Mouse (Mus musculus) embryonic facial prominence, embryonic 14.5 days (tissue): ENCODE measurements around the gene Ankrd35. TPM values are rescaled to one million over a fixed set of nuclear protein-coding genes. Genes with fewer than 3 reads are reported as not detected.
A peak's percentile ranks its signal among the peaks of the same experiment; 100 is the strongest.

Source experiments
- ATAC-seq: fragments of 200-750 bp; cut with Nextera tagmentation; 2 replicates; pipeline ENCODE4 v1.8.0; 2017; ENCODE audit warnings: low read depth, moderate number of reproducible peaks, moderate TSS enrichment
- DNase-seq: peaks from one replicate; pipeline ENCODE4 v3.0.0-alpha.2; 2015; ENCODE audit warnings: low spot score
- H3K27ac ChIP-seq: fragments of 300-500 bp; sonication (generic); replicated peaks from 2 replicates; pipeline ENCODE4 v1.5.1; 2014; ENCODE audit warnings: low read depth, mild to moderate bottlenecking, low read length, moderate library complexity
- H3K27me3 ChIP-seq: fragments of 300-500 bp; sonication (generic); replicated peaks from 2 replicates; pipeline ENCODE4 v1.6.1; 2014; ENCODE audit warnings: low read length; ENCODE audit not compliant: control insufficient read depth, insufficient read depth
- H3K36me3 ChIP-seq: fragments of 300-500 bp; sonication (generic); 2 replicates; pipeline ENCODE4 v1.6.1; 2014; ENCODE audit warnings: low read length, mixed read lengths; ENCODE audit not compliant: control insufficient read depth, insufficient read depth
- H3K4me1 ChIP-seq: fragments of 300-500 bp; sonication (generic); 2 replicates; pipeline ENCODE4 v1.6.1; 2014; ENCODE audit warnings: antibody characterized with exemption, low read length; ENCODE audit not compliant: control insufficient read depth, insufficient read depth
- H3K4me2 ChIP-seq: fragments of 300-500 bp; sonication (generic); 2 replicates; pipeline ENCODE4 v1.6.1; 2014; ENCODE audit warnings: low read depth, mild to moderate bottlenecking, low read length, moderate library complexity, mixed read lengths
- H3K4me3 ChIP-seq: fragments of 300-500 bp; sonication (generic); 2 replicates; pipeline ENCODE4 v1.5.1; 2014; ENCODE audit warnings: low read depth, mild to moderate bottlenecking, low read length
- H3K9ac ChIP-seq: fragments of 300-500 bp; sonication (generic); 2 replicates; pipeline ENCODE4 v1.6.1; 2014; ENCODE audit warnings: low read depth, mild to moderate bottlenecking, low read length, moderate library complexity, mixed read lengths
- H3K9me3 ChIP-seq: fragments of 300-500 bp; sonication (generic); 2 replicates; pipeline ENCODE4 v1.6.1; 2016; ENCODE audit warnings: low read length; ENCODE audit not compliant: control insufficient read depth
- WGBS: fragments of 180-500 bp; shearing (Covaris S2); extraction: QIAGEN DNeasy Blood & Tissue Kit; methylation state at CpG from one replicate; pipeline ENCODE4 v1.1.7; 2014; 5-methylcytosine and 5-hydroxymethylcytosine counted together
- polyA plus RNA-seq: library from polyadenylated mRNA; unstranded; fragments of >200 nt; fragmentation: Nextera tagmentation; extraction: Ambion mirVana; gene quantifications from 2 replicates; pipeline ENCODE4 v1.2.1, GENCODE M21; 2014

Ankrd35 gene
- polyA plus RNA-seq, 1 experiment from 2014 or later = 3.6 TPM

GRCm38 (mm10) chr3:96667316-96667715 is 2.6 kb upstream of the Ankrd35 start:
- Histone ChIP-seq H3K4me3 (no peak overlapping the region), H3K9me3 (no peaks in the 10 kb centered on the region), H3K36me3 (no peaks in the 10 kb centered on the region), H3K9ac (no peak overlapping the region), H3K27ac (no peak overlapping the region), H3K27me3 (no peaks in the 10 kb centered on the region), H3K4me2 (no peak overlapping the region), H3K4me1 (0 out of 2 replicates have a peak, but pooled peaks cover 9% of the 10 kb centered on the region)
- DNase-seq (no peak), ATAC-seq (no peak)
- WGBS = 34% methylated on average over 1 of the region's 1 CpGs

GRCm38 (mm10) chr3:96668424-96669067 is 1.4 kb upstream of the Ankrd35 start:
- H3K9ac ChIP-seq = no peak overlapping the region
- DNase-seq (no peak), ATAC-seq (no peak)
- H3K27me3 ChIP-seq = no peaks in the 10 kb centered on the region
- no peak overlapping the region for H3K4me2 ChIP-seq
- no peak overlapping the region for H3K27ac ChIP-seq
- no peaks in the 10 kb centered on the region for H3K36me3 ChIP-seq
- H3K4me3 ChIP-seq = no peak overlapping the region
- 93% methylated on average over 5 of the region's 5 CpGs for WGBS
- H3K9me3 ChIP-seq = no peaks in the 10 kb centered on the region
- H3K4me1 ChIP-seq = 0 out of 2 replicates have a peak, but pooled peaks cover 6% of the 10 kb centered on the region

- peaks cover 9% of the 10 kb centered on the region for H3K4me1 ChIP-seq
- ATAC-seq (no peak), DNase-seq (no peak)
- no peak overlapping the region for H3K4me2 ChIP-seq
- H3K9ac ChIP-seq = no peak overlapping the region
- H3K27ac ChIP-seq = no peak overlapping the region
- H3K36me3 ChIP-seq = no peaks in the 10 kb centered on the region
- no peaks in the 10 kb centered on the region for H3K27me3 ChIP-seq
- H3K4me3 ChIP-seq = no peak overlapping the region
- no peaks in the 10 kb centered on the region for H3K9me3 ChIP-seq
- WGBS = 95% methylated on average over 5 of the region's 5 CpGs
Measured at GRCm38 (mm10) chr3:96671519-96671918, 1.6 kb downstream of the Ankrd35 start.

- Histone ChIP-seq H3K36me3 (no peaks in the 10 kb centered on the region), H3K9ac (no peak overlapping the region), H3K27ac (no peak overlapping the region), H3K4me2 (no peak overlapping the region), H3K27me3 (no peaks in the 10 kb centered on the region), H3K4me3 (no peak overlapping the region), H3K9me3 (no peaks in the 10 kb centered on the region), H3K4me1 (peaks cover 9% of the 10 kb centered on the region)
- ATAC-seq (no peak), DNase-seq (no peak)
- 57% methylated on average over 4 of the region's 4 CpGs for WGBS
Measured at GRCm38 (mm10) chr3:96673514-96673913, 3.6 kb downstream of the Ankrd35 start.

- Histone ChIP-seq H3K9ac (no peak overlapping the region), H3K27me3 (no peaks in the 10 kb centered on the region), H3K4me3 (no peak overlapping the region), H3K9me3 (no peaks in the 10 kb centered on the region), H3K4me1 (peaks cover 9% of the 10 kb centered on the region), H3K36me3 (no peaks in the 10 kb centered on the region), H3K4me2 (peak overlapping the region; percentile 25; the same call in 1 of the 2 replicates), H3K27ac (peak overlapping the region; percentile 50)
- 10% methylated on average over 8 of the region's 8 CpGs for WGBS
- DNase-seq = peak; percentile 67
- ATAC-seq = no peak
Measured at GRCm38 (mm10) chr3:96674442-96674841, 4.5 kb downstream of the Ankrd35 start.

- Histone ChIP-seq H3K4me2 (no peak overlapping the region), H3K4me1 (peaks cover 9% of the 10 kb centered on the region), H3K27ac (no peak overlapping the region), H3K27me3 (no peaks in the 10 kb centered on the region), H3K4me3 (no peak overlapping the region), H3K9me3 (no peaks in the 10 kb centered on the region), H3K36me3 (no peaks in the 10 kb centered on the region), H3K9ac (no peak overlapping the region)
- ATAC-seq (no peak), DNase-seq (no peak)
- whole genome bisulfite sequencing = 88% methylated on average over 3 of the region's 3 CpGs
Measured at GRCm38 (mm10) chr3:96675171-96675570, 5.2 kb downstream of the Ankrd35 start.

- Histone ChIP-seq H3K9me3 (no peaks in the 10 kb centered on the region), H3K4me1 (peaks cover 9% of the 10 kb centered on the region), H3K36me3 (no peaks in the 10 kb centered on the region), H3K4me2 (no peak overlapping the region), H3K4me3 (no peak overlapping the region), H3K9ac (no peak overlapping the region), H3K27ac (no peak overlapping the region), H3K27me3 (no peaks in the 10 kb centered on the region)
- DNase-seq (peak; percentile 36), ATAC-seq (peak; percentile 39; the same call in 1 of the 2 replicates)
- 47% methylated on average over 3 of the region's 3 CpGs for WGBS
Measured at GRCm38 (mm10) chr3:96675690-96676089, 5.8 kb downstream of the Ankrd35 start.

GRCm38 (mm10) chr3:96678456-96678855 is 8.5 kb downstream of the Ankrd35 start:
- H3K9ac ChIP-seq = no peak overlapping the region
- H3K27me3 ChIP-seq = no peaks in the 10 kb centered on the region
- 64% methylated on average over 7 of the region's 7 CpGs for WGBS
- H3K9me3 ChIP-seq = no peaks in the 10 kb centered on the region
- H3K4me3 ChIP-seq = no peak overlapping the region
- no peaks in the 10 kb centered on the region for H3K36me3 ChIP-seq
- H3K4me2 ChIP-seq = no peak overlapping the region
- DNase-seq = no peak
- no peak overlapping the region for H3K27ac ChIP-seq
- H3K4me1 ChIP-seq = peaks cover 9% of the 10 kb centered on the region
- no peak for ATAC-seq

GRCm38 (mm10) chr3:96679159-96679674 is 9.3 kb downstream of the Ankrd35 start:
- no peak overlapping the region for H3K4me3 ChIP-seq
- H3K27me3 ChIP-seq = no peaks in the 10 kb centered on the region; the same call in 1 of the 2 replicates
- no peak overlapping the region for H3K4me2 ChIP-seq
- no peak overlapping the region for H3K9ac ChIP-seq
- no peaks in the 10 kb centered on the region for H3K9me3 ChIP-seq
- H3K27ac ChIP-seq = no peak overlapping the region
- ATAC-seq (no peak), DNase-seq (peak; percentile 45)
- 35% methylated on average over 5 of the region's 5 CpGs for WGBS
- no peaks in the 10 kb centered on the region for H3K36me3 ChIP-seq
- peaks cover 5% of the 10 kb centered on the region for H3K4me1 ChIP-seq
